Mouse (Mus musculus): Measurements from ENCODE around the gene Zeb2.
A peak's percentile ranks its signal among the peaks of the same experiment; 100 is the strongest.

The Zeb2 gene

GRCm38 (mm10) chr2:45117087-45117561 lies at the start of gene Zeb2:
Zeb2 (minus strand) TSS chr2:45117395.
- DNase-seq, result peak; percentile 99

DNA sequence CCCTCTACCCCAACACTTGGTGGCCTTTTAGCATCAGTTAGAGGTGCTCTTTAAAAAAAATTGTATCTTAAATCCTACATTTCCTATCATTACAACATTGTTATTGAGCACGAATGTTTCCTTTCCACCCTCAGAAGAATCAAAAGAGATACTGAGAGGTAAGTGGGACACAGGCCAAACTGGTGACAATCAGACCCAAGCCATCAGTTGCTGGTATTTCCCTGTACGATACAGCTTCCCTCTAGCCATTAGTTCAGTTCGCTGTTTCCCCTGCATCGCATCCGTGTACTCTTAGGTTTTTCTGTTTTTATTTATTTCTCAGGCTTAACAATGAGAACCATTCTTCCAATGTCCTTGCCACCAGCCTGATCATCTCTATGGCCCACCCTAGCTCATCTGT lies 41.6 kb upstream of the Zeb2 start:
- DNase-seq, result no peak

DNA sequence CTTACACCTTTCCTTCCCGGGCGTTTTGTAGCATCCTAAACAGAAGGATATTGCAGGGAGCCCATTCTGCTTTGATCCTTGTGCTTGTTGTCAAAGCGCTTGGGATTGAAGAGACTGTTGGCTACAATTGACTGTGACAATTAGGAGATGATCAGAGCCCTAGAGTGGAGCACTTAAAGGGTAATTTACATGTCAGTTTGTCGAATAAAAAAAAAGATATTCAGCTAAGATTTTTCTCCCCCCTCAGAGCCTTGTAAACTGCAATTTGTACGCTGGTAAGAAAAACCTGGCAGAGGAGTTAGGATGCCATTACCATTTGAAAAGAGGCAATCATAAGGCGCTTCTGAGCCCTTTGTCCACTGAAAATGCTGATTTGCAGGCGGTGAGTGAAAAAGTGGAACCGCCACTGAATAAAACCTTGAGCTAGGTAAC lies 41.2 kb upstream of the Zeb2 start:
- DNase-seq, result no peak

GRCm38 (mm10) chr2:45153315-45153714 lies 36.1 kb upstream of the Zeb2 start:
- DNase-seq, result no peak

- DNase-seq, result no peak
These were observed 26.0 kb upstream of the Zeb2 start for GRCm38 (mm10) chr2:45143162-45143561.

DNA sequence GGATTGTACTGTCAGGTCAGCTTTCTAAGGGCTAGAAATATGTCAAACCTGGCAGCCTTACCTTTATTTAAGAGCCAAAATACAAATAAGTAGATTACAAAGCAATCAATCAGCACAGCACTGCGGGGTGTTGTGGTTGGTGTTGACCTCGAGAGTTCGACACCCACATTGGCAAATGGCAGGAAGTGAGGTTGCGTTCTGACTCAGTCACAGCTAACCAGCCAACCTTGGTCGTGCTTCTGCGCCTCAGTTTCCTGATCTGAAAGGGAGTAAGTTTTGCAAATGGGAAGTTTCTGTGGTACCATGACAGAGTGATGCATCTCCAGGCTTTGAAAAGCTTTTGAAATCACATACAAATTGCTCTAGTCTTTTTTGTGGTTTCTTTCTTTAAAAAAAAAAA lies 21.7 kb upstream of the Zeb2 start:
- peak; percentile 40 for DNase-seq

GRCm38 (mm10) chr2:45136783-45137182 lies 19.6 kb upstream of the Zeb2 start:
- DNase-seq, result peak; percentile 48

- peak; percentile 45 for DNase-seq
These were observed 16.0 kb upstream of the Zeb2 start for GRCm38 (mm10) chr2:45133225-45133624.

- peak; percentile 86 for DNase-seq
These were observed 13.4 kb upstream of the Zeb2 start for GRCm38 (mm10) chr2:45130461-45131156.

- peak; percentile 70 for DNase-seq
These were observed 12.4 kb upstream of the Zeb2 start for GRCm38 (mm10) chr2:45129556-45129955.

DNA sequence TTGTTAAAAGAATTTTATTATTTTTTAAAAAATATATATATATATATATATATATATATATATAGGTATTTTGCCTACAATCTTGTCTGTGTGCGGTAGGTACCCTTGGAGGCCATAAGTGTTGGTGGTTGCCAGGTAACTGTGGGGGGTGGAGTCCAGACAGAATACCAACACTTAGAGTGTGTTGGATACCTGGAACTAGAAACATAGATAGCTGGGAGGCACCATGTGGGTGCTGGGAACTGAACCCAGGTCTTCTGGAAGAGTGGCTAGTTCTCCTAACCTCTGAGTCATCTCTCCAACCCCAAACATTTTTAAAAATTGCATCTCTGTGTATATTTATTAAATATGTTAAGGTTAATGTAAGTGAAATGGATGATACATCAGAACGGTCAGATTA lies 11.5 kb upstream of the Zeb2 start:
- peak; percentile 55 for DNase-seq

DNA sequence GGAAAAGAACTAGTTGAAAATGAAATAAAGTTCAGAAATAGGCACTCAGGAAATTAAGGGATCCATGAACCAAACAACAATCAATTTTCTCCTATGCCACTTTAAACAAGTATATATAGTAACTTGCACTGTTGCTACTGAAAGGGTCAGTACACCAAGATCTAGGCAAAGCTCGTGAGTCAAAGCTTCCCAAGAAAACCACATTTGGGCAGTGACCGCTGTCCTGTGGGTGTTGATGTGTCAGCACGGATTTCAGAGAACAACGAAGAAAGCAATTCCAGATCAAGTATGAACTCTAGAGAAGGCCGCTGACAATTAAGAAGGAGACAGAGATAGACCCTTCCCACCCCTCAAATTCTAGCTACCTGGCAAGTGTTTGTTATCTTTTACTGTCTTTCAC lies 9.2 kb upstream of the Zeb2 start:
- peak; percentile 86 for DNase-seq

DNA sequence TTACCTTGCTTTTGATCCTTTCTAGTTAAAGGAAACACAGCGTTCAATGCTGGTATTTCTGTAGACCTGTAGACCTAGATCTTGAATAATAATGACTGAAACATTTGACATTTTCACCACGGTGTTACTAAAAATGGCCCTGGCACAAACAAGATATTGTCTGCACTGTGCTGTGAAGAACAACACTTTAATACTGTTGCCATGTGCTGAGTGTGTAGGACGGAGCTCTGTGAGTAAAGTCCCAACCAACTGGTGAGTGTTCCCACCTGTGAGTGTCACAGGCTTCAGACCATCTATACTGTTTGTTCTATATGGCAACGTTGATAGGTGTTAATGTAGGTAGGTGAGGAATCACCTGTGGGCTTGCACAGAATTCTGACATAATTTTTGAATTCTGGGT lies 8.0 kb upstream of the Zeb2 start:
- peak; percentile 71 for DNase-seq

- peak; percentile 51 for DNase-seq
These were observed 6.3 kb upstream of the Zeb2 start for GRCm38 (mm10) chr2:45123490-45123889.

GRCm38 (mm10) chr2:45118121-45118520 lies 926 bp upstream of the Zeb2 start:
- DNase-seq, result peak; percentile 87

GRCm38 (mm10) chr2:45117592-45117991 lies 397 bp upstream of the Zeb2 start:
- no peak for DNase-seq

- peak; percentile 94 for DNase-seq
These were observed 617 bp downstream of the Zeb2 start for GRCm38 (mm10) chr2:45116531-45117024.

- DNase-seq, result peak; percentile 96
These were observed 1.3 kb downstream of the Zeb2 start for GRCm38 (mm10) chr2:45115720-45116495.

DNA sequence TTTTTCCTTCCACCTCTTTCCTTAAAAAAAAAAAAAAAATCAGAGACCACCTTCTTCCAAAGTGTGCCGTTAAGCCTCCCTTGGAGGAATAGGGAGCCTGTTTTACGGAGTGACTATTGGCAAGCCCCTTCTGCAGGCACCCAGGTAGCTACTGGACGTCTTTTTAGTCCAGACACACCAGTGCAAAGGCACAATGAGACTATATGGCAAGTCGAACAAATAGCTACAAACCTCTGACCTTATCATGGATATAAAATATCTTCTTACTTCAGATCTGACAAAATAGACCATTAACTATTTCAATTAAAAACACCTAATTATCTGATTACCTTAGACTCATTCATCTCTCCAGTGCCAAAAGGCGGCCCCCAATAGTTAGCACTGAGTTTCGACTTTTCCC lies 2.0 kb downstream of the Zeb2 start:
- peak; percentile 73 for DNase-seq

DNA sequence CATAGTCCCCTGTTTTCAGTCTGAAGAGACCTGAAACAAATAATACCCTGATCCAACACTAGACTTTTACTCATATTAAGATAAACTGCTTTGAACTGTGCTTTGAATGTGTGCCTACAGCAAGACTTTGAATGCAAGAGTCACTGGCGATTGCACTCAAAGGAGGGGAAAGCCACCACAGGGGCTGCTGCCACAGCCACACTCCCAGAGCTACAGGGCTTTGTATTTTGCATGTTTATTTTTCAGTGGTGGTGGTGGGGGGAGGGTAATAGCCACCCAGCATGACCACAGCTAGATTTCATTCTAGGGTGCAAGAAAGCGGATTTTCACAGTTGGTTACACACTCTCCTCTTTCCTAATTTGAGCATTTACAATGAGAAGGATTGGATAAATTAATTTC lies 2.6 kb downstream of the Zeb2 start:
- DNase-seq, result peak; percentile 93

- DNase-seq, result no peak
These were observed 3.3 kb downstream of the Zeb2 start for GRCm38 (mm10) chr2:45113912-45114311.

GRCm38 (mm10) chr2:45112891-45113683 lies 4.1 kb downstream of the Zeb2 start:
- peak; percentile 96 for DNase-seq
